Mouse (Mus musculus) testis, adult 2 months (tissue): ENCODE data around the gene Plch1.

Experiments
- CTCF ChIP-seq: fragments of 200-500 bp; IDR thresholded peaks from 2 replicates; pipeline ENCODE4 v1.5.1; 2012; ENCODE audit warnings: low read depth, mild to moderate bottlenecking, inconsistent platforms, low read length, moderate library complexity; ENCODE audit not compliant: control insufficient read depth, insufficient read depth, insufficient replicate concordance
- POLR2A ChIP-seq: fragments of 200-500 bp; IDR thresholded peaks from 2 replicates; pipeline ENCODE4 v1.6.1; 2012; ENCODE audit warnings: low read depth, mild to moderate bottlenecking, inconsistent platforms, low read length, moderate library complexity; ENCODE audit not compliant: control insufficient read depth

GRCm38 (mm10) chr3:63898581-63899308 is 527 bp downstream of the Plch1 start:
- no peak for TF ChIP-seq CTCF
- peak; percentile 58; the same call in 1 of the 2 replicates for TF ChIP-seq POLR2A
